Mouse (Mus musculus) heart, postnatal 0 days (tissue): Measurements from ENCODE around the gene Tmprss9. TPM values are rescaled to one million over a fixed set of nuclear protein-coding genes. Genes with fewer than 3 reads are reported as not detected.

Source experiments
- ATAC-seq: fragments of 200-750 bp; cut with Nextera tagmentation; 2 replicates; pipeline ENCODE4 v1.8.0; 2017; ENCODE audit warnings: low read depth, moderate number of reproducible peaks, moderate library complexity; ENCODE audit not compliant: insufficient read depth
- DNase-seq: peaks from one replicate; pipeline ENCODE4 v3.0.0-alpha.2; 2016; ENCODE audit warnings: low spot score
- H3K27ac ChIP-seq: fragments of 300-500 bp; sonication (generic); 2 replicates; pipeline ENCODE4 v1.5.1; 2014; ENCODE audit warnings: low read depth, mild to moderate bottlenecking
- H3K27me3 ChIP-seq: fragments of 300-500 bp; sonication (generic); 2 replicates; pipeline ENCODE4 v1.6.1; 2014; ENCODE audit warnings: low read length, mixed read lengths; ENCODE audit not compliant: control insufficient read depth, insufficient read depth
- H3K36me3 ChIP-seq: fragments of 300-500 bp; sonication (generic); replicated peaks from 2 replicates; pipeline ENCODE4 v1.6.1; 2014; ENCODE audit warnings: low read length, mixed read lengths; ENCODE audit not compliant: control insufficient read depth, insufficient read depth
- H3K4me1 ChIP-seq: fragments of 300-500 bp; sonication (generic); 2 replicates; pipeline ENCODE4 v1.6.1; 2014; ENCODE audit warnings: antibody characterized with exemption; ENCODE audit not compliant: control insufficient read depth, insufficient read depth
- H3K4me2 ChIP-seq: fragments of 300-500 bp; sonication (generic); 2 replicates; pipeline ENCODE4 v1.6.1; 2014; ENCODE audit warnings: low read depth, mild to moderate bottlenecking, low read length, moderate library complexity
- H3K4me3 ChIP-seq: fragments of 300-500 bp; sonication (generic); 2 replicates; pipeline ENCODE4 v1.5.1; 2014; ENCODE audit warnings: low read depth, low read length
- H3K9ac ChIP-seq: fragments of 300-500 bp; sonication (generic); replicated peaks from 2 replicates; pipeline ENCODE4 v1.6.1; 2014; ENCODE audit warnings: low read depth, low read length, mixed read lengths
- H3K9me3 ChIP-seq: fragments of 300-500 bp; sonication (generic); replicated peaks from 2 replicates; pipeline ENCODE4 v1.6.1; 2016; ENCODE audit warnings: low read length; ENCODE audit not compliant: control insufficient read depth
- CTCF ChIP-seq: IDR thresholded peaks from 2 replicates; pipeline ENCODE4 v1.5.1; 2016; ENCODE audit warnings: antibody characterized with exemption, control low read depth, low read depth
- EP300 ChIP-seq: IDR thresholded peaks from 2 replicates; pipeline ENCODE4 v1.6.1; 2016; ENCODE audit warnings: antibody characterized with exemption, low read depth
- WGBS: fragments of 180-500 bp; shearing (Covaris S2); extraction: QIAGEN DNeasy Blood & Tissue Kit; methylation state at CpG from one replicate; pipeline ENCODE4 v1.1.7; 2014; 5-methylcytosine and 5-hydroxymethylcytosine counted together
- polyA plus RNA-seq: library from polyadenylated mRNA; unstranded; fragments of >200 nt; fragmentation: Nextera tagmentation; extraction: Ambion mirVana; gene quantifications from 2 replicates; pipeline ENCODE4 v1.2.1, GENCODE M21; 2015
- total RNA-seq: library from RNA; depleted of rRNA; stranded (reverse); fragments of >200 nt; gene quantifications from 2 replicates; pipeline ENCODE4 v1.2.3, GENCODE M21; 2014; ENCODE audit warnings: low replicate concordance

Tmprss9 gene
- total and polyA plus RNA-seq, 2 experiments from 2014 or later: not detected

DNA sequence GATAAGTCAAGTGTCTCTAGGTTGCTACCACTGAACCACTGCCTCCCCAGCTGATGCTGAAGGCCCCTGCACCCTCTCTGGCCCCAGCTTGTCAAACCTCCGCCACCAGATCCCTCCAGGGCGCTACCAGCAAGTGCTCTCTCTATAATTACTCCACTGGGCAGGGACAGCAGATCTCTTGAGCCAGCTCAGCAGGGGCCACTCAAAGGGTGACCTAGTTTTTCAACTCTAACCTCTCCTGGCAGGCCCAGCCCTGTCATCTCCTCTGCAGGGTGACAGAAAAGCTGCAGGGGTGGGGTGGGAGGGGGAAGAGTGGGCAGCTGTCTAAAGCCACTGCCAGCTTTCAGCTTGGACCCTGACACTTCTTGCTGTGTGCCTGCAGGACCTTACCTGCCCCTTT is 33.8 kb upstream of the Tmprss9 start:
- WGBS: 11% methylated on average over 2 of the region's 2 CpGs
- Histone ChIP-seq H3K27ac (peak overlapping the region; percentile 56), H3K27me3 (peaks cover 36% of the 10 kb centered on the region), H3K4me3 (no peak overlapping the region), H3K9ac (no peak overlapping the region), H3K9me3 (no peaks in the 10 kb centered on the region), H3K4me1 (peaks cover 17% of the 10 kb centered on the region; the same call in 1 of the 2 replicates), H3K4me2 (no peak overlapping the region), H3K36me3 (no peaks in the 10 kb centered on the region)
- DNase-seq (peak; percentile 61), ATAC-seq (peak; percentile 73)
- TF ChIP-seq CTCF: no peak
- no peak for TF ChIP-seq EP300

DNA sequence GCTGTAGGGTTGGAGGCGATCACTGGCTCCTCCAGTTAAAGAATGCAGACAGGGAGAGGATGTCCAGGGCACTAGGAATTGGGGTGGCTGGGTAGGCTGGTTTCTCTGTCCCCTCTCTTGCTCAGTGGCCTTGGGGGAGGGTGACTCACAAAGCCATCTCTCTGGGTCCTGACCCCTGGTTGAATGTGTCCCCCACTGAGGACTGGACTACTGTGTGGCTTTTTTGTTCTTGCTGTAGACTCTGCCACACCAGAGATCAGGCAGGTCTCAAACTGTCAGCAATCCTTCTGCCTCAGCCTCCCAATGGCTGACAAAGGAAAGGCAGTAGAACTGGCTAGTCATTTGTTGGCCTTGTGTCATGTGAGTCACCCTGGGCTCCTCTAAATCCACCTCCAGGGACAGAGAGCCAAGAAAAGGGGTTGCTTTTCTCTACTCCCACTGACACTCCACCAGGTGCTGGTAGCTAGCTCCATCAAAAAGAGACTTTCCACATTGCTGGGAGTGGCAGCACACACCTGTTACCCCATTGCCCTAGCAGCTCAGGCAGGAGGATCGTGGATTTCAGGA is 33.2 kb upstream of the Tmprss9 start:
- no peaks in the 10 kb centered on the region for H3K36me3 ChIP-seq
- no peak overlapping the region for H3K9ac ChIP-seq
- DNase-seq: no peak
- peak; percentile 1; the same call in 1 of the 2 replicates for ATAC-seq
- H3K4me3 ChIP-seq: no peak overlapping the region
- no peak for TF ChIP-seq EP300
- TF ChIP-seq CTCF: no peak
- peak overlapping the region; percentile 56 for H3K27ac ChIP-seq
- peaks cover 38% of the 10 kb centered on the region for H3K27me3 ChIP-seq
- H3K9me3 ChIP-seq: no peaks in the 10 kb centered on the region
- H3K4me1 ChIP-seq: peaks cover 17% of the 10 kb centered on the region; the same call in 1 of the 2 replicates
- no peak overlapping the region for H3K4me2 ChIP-seq
- WGBS: 58% methylated on average over 2 of the region's 2 CpGs

DNA sequence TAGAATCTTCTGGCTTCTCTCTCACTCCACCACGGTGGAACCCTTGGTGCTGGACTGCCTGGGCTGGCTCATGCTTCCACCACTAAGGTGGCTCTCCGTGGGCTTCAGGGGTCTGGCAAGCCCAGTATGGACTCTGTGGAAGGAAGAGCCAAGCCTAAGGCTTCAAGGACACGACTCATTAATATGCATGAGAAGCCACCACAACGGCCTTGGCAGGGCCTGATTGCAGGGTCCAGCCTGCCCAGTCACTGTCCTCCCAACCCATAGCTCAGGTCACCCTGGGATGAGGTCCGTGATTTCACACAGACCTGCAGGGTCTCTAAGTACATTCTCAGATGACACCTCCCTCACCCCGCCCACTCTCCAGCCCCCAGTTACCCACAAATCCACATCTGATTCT is 31.8 kb upstream of the Tmprss9 start:
- no peak for TF ChIP-seq EP300
- TF ChIP-seq CTCF: no peak
- no peak overlapping the region for H3K4me2 ChIP-seq
- no peak overlapping the region for H3K27ac ChIP-seq
- H3K9me3 ChIP-seq: no peaks in the 10 kb centered on the region
- H3K4me3 ChIP-seq: no peak overlapping the region
- no peaks in the 10 kb centered on the region for H3K36me3 ChIP-seq
- 63% methylated on average over 6 of the region's 6 CpGs for WGBS
- DNase-seq (no peak), ATAC-seq (no peak)
- peaks cover 37% of the 10 kb centered on the region for H3K27me3 ChIP-seq
- peaks cover 26% of the 10 kb centered on the region; the same call in 1 of the 2 replicates for H3K4me1 ChIP-seq
- H3K9ac ChIP-seq: no peak overlapping the region

DNA sequence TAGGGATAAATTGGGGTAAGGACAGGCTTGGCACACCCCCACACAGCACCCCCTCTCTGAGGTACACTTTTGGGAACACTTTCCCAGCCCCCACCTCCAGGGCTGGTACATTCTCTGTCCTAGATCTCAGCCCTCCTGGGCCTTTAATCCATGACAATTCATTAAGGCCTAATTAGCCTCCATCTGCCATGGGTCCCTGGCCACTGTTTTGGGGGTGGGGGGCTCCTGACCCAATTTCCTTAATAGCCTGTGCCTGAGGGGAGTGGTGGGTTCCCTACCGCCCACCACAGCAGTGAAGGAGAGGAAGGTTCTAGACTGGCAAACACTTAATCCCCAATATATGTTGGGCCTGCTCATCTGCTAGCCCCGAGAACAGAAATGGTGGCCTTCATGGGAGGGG is 30.0 kb upstream of the Tmprss9 start:
- WGBS: 79% methylated on average over 2 of the region's 2 CpGs
- DNase-seq (no peak), ATAC-seq (no peak)
- no peak overlapping the region for H3K4me3 ChIP-seq
- no peaks in the 10 kb centered on the region for H3K36me3 ChIP-seq
- H3K9me3 ChIP-seq: no peaks in the 10 kb centered on the region
- H3K4me1 ChIP-seq: peaks cover 26% of the 10 kb centered on the region; the same call in 1 of the 2 replicates
- no peak overlapping the region for H3K4me2 ChIP-seq
- H3K9ac ChIP-seq: no peak overlapping the region
- H3K27me3 ChIP-seq: peaks cover 30% of the 10 kb centered on the region
- H3K27ac ChIP-seq: no peak overlapping the region
- TF ChIP-seq EP300: no peak
- TF ChIP-seq CTCF: no peak

DNA sequence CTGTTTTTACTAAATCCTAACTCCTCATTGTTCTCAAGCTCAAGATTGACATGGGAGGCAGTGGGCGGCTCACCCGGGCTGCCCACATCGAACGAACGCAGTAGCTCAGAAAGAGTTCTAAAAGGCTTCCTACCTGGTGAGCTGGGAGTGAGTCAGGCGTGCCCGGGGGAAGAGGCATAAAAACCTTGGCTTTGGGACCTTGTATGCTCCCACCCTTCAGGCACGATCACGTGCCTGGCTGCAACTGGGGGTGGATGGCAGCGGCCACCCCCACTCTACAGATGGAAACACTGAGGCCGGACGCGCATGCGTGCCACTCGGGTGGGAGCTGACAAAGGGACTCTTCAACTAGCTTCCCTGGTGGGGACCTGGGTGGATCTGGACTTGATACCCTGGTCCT is 29.3 kb upstream of the Tmprss9 start:
- DNase-seq (no peak), ATAC-seq (no peak)
- no peak for TF ChIP-seq EP300
- no peak for TF ChIP-seq CTCF
- peaks cover 30% of the 10 kb centered on the region for H3K27me3 ChIP-seq
- no peak overlapping the region for H3K9ac ChIP-seq
- H3K4me1 ChIP-seq: peaks cover 19% of the 10 kb centered on the region; the same call in 1 of the 2 replicates
- WGBS: 80% methylated on average over 15 of the region's 15 CpGs
- H3K4me2 ChIP-seq: no peak overlapping the region
- no peak overlapping the region for H3K4me3 ChIP-seq
- H3K27ac ChIP-seq: no peak overlapping the region
- no peaks in the 10 kb centered on the region for H3K36me3 ChIP-seq
- no peaks in the 10 kb centered on the region for H3K9me3 ChIP-seq
